Mouse (Mus musculus): Measurements from ENCODE around the gene Dennd1a. TPM values are rescaled to one million over a fixed set of nuclear protein-coding genes. Genes with fewer than 3 reads are reported as not detected.

The Dennd1a gene
- total RNA-seq, 2 experiments from 2014 or later: 25.3 to 26.2 TPM

DNA sequence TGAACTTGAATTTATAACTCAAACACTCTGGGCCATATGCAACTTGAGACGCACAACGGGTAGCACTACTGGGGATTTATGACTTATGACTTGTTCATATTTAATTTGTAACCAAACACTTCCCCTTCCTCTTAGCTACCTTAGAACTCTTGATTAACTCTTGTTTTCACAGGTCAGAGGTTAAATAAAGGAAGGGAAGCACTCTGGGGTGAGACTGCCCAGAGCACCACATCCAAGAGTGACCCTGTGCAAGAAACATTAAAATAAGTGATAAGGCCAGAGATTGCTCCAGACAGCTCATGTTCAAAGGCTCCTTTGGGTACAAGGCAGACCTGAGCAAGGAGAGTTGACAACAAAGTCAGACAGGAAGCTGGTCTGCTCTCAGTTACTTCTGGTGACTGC is 219.0 kb downstream of the Dennd1a start:
- intact Hi-C loops (cut with DNase I): no loop called here
- DNase-seq: no peak

DNA sequence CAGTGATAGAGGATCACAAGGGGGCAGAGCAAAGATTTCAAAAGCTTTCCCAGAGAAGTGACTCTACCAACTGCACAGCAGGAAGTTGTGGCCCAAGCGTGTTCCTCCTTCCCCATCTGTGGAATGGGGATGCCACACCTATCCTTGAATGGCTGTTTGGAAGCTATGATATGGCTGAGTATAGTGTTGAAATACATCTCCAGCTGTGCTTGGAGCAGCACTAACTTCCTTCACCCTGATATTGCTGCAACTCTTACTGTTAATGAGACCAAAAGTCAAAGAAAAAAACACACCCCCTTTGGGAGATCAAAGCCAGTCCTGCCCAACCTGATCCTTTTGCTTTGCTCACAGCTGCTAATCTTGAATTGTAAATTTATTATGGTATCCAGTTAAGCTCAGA is 221.3 kb downstream of the Dennd1a start:
- intact Hi-C loops (cut with DNase I): no loop called here
- no peak for DNase-seq

DNA sequence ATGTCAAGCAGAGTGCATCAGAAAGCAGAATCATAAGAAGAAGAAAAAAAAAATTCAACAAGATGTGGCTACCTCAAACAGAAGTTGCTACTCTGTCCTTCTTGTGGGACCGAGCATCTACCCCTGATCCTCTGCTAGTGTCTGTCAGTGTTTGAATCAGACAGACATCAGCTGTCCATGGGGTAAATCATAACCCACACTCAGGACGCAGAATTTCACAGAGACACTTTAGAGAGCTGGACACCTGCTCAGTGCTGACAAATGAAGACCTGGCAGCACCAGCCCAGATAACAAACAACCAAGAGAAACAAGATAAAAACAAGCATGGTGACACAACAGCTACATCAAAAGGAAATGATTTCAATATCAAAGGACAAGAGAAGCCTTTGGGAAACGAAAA is 222.9 kb downstream of the Dennd1a start:
- DNase-seq: no peak
- intact Hi-C loops (cut with DNase I): no loop called here

DNA sequence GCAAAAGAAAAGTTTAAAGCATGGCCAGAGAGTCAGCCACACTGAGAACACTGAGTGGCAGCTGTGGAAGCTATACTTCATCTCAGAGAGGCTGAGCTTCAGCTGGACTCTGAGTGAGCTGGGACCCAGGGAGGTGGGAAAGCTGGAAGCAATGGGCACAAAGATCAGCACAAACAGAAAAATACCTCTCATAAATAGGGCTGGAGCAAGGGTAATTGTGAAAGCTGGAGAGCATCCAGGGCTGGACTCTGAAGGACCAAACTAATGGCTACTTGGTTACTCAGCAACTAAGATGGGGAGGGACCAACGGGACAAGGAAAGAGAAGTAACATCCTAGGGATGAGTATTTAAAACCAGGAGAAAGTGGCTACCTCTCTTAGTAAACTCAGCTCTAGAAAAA is 225.0 kb downstream of the Dennd1a start:
- DNase-seq: no peak
- intact Hi-C loops (cut with DNase I): no loop called here

DNA sequence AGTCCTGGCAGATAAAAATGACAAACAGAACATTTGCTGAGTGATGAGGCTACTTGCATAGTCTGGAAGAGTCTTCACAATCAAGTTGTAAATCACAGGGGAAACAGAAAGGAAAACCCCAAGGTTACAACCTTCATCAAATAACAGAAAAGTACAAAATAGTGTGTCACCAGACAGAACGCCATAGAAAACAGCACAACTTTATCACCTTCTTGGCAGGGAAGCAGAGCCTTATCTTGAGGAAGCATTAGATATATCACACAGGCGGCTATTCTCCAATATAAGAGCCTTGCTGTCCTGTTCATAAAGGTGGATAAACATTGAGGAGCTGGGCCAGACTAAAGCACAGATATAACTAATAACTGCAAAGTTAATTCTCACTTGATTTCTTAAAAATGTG is 225.7 kb downstream of the Dennd1a start:
- intact Hi-C loops (cut with DNase I): no loop called here
- DNase-seq: no peak

DNA sequence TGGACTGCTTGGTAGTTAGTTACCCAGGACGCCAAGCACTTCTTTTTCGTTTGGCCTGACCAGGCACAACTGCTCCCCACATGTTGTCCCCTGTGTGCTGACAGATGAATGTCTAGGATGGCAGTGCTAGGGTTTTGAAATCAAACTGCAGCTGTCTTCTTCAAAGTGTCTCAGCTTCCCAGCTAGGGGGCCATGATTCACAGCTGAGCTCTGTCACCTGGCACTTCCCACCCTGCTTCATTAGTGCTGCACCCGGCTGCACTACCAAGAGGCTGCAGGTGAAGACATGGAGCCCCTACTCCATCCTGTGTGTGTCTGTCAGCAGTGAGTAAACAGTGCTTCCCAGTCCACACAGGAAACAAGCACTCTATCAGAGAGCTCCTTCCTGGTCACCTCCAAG is 234.8 kb downstream of the Dennd1a start:
- intact Hi-C loops (cut with DNase I): no loop called here
- no peak for DNase-seq

DNA sequence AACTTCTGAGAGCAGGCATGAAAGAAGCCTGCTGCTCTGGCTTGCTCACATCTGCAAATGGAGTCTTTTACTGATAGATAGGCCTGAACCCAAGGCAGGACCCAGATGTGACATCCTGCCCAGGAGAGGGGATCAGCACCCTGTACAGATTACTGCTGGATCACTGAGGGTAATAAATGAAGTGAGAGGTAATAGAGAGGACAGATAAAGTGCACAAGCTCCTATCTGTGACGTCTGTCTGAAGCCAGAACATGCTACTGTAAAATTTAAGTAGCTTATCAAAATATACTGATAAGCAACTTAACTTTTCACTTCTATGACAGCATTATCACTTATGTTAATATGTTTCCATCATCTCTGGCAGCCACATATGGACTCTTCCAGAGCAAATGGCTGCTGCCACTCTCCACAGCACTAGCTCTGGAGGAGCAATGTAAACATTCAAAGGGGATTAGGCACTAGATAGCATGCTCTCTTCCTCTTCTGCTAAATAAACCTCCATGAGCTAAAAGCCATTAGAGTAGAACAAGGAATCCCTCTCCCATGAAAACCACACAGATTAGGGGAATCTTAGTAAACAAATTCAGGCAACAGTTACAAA is 235.6 kb downstream of the Dennd1a start:
- intact Hi-C loops (cut with DNase I): no loop called here
- no peak for DNase-seq

DNA sequence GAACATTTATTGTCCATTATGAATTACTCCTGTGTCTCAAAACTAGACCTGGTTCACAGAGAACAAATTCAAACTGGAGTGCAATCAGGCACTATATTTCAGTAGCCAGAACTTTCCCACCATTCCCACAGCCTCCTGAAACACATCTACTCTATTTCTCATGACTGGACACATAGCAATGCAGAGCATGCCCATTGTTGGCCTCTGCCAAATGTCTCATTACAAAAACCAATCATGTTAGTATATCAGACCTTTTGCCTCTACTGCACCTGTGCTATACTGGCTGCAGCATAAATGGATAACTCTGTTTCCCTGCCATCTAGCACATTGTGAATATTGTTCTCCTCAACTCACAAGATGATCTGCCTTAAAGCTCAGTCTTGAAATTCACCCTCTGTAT is 238.2 kb downstream of the Dennd1a start:
- intact Hi-C loops (cut with DNase I): no loop called here
- DNase-seq: no peak

DNA sequence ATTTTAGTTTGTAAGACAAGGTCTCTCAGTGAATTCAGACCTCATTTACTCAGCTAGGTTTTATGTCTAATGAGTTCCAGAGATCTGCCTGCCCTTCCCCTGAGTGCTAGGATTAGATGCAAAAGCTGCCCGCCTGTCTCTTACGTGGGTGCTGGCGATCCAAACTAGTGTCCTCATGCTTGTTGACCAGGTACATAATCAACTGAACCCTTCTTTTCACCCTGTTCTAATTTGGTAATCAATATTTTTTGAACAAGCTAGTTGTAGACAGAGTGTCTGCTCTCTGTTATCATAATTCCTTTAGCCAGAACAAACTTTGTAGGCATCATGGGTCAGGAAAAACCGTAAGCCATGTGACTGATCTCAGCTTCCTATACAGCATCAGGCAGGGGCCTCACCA is 241.9 kb downstream of the Dennd1a start:
- intact Hi-C loops (cut with DNase I): no loop called here
- DNase-seq: no peak

DNA sequence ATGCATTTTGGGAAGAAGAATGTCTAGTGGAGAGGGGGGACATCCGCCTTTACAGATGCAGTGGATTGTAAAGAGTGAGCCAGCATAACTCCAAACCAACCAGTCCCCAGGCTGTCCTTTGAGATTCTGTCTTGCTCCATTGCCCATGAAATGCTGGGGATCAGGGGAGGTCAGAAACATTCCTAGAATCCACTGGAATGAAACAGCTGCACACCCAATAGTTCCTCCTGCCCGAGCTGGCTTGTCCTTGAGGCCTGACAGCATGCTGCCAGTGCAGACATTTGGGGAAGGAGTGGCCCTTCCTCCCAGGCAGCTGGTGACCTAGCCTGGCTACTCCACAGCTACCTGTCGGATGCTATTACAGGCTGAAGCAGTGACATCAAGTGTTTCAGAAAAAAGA is 246.3 kb downstream of the Dennd1a start:
- intact Hi-C loops (cut with DNase I): no loop called here
- no peak for DNase-seq

DNA sequence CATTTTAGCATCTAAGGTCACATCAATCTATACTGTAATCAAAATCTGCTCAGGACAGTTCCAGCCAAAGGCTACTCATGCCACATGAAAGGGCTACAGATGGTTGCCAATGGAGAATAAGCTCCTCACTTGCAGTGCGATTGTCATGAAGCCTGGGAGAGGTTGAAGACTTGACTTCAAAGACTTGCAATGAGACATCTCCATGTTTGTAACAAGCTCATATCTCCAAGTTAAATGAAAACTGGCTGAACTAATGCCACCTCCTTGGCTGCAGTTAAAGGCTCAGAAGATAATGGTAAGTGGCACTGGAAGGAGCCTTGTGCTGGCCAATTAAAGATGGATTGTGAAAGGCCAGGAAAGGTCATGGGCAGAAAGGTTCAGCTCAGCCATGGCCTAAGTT is 247.6 kb downstream of the Dennd1a start:
- intact Hi-C loops (cut with DNase I): no loop called here

DNA sequence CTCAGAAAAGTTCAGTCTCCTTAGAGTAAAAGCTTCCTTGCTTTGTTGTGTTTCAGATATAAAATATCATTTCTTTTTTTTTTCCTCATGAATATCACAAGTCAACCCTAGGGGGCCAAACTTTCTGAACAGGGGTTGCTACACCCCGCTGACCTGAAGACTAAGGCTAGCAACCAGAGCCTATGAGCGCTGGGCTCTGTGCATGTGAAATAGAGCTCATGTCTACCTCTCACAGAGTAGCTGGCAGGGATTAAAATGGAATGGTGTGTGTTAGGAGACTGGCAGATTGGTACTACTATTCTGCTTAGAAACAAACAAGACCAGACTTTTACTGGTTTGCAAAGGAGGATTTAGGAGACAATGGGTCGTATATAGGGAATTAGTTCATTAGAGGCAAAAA is 258.9 kb downstream of the Dennd1a start:
- no peak for DNase-seq
- intact Hi-C loops (cut with DNase I): no loop called here

More for the DNA sequence above, 247.6 kb downstream of the Dennd1a start:
- DNase-seq: no peak

DNA sequence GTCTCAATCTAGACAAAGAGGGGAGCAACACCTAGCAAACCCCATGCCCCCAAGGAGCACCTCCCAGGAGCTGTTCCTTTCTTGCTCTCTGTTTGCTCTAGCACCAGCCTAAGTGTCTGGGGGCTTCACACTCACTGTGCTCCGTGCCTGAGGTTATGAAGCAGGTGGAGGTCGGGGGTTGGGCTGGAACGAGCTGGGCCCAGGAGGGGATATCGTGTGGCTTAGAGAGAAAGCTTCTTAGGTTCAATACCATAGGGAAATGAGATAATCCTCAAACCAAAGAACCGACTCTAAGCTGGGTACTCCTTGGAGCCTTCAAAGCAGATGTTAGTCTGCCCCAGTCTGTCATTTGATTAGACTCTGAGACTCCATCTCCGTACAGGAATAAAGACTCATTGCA is 261.6 kb downstream of the Dennd1a start:
- no peak for DNase-seq
- intact Hi-C loops (cut with DNase I): no loop called here

DNA sequence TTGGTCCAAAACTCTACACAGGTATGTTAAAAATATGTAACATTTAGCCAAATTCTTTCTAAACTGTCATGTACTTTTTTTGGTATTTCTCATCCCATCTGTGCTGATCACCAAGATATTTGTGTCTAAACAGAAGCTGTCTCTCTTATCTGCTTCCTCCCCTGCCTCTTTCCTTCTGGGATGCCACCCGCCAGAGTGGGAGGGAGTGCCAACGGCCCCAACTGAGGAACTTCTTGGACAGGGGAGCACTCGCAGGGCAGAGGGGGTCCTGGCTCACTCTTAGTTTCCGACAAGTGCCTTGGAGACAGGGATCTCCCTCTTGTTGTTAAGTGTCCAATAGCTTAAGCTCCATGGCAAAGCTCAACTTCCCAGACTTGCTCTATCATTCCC is 263.5 kb downstream of the Dennd1a start:
- intact Hi-C loops (cut with DNase I): no loop called here
- no peak for DNase-seq

DNA sequence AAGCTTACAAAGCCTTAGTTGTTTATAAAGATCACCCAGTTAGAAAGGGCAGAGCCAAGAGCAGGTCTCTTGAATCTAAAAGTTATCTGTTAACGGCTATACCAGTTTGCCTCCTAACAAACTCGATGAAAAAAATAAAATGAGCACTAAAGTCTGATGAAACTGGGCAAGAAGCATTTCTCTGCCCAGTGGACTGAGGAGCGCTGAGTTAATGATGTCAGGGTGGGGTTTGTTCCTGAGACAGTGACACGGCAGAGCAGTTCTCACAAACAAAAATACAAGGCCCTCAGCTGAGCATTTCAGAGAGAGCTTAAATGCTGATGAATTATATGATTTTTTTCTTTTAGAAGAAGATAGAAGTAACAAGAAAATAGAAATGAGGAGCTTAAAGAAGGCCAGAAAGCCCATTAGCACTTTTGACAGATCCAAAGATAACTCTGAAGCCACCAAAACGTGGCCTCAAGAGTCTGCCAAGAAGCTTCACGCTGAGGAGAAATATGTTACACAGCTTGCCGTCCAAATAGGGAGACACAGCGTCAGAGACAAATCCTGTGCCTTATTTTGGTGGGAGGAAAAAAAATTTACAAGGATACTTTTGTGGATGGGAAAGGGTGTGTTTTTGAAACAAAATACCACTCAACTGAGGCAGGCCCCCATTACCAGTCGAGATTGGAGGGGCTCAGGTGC is 264.0 kb downstream of the Dennd1a start:
- no peak for DNase-seq
- intact Hi-C loops (cut with DNase I): no loop called here

DNA sequence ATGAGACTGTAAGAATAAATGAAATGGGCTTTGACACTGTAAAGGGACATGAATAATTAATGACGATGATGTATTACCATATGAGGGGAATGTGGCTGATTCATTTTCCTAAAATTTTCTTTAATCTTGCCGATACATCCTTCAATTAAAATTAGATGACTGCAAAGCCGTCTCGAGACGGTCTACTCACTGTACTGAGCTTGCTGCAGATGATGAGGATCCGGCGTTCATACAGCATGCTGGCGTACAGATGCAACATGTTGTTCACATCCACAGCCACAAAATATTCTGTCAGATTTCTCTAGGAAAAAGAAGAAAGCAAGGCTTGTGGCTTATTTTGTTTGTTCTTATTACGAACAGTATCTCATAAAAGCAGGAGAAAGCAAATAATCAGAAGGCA is 266.0 kb downstream of the Dennd1a start:
- no peak for DNase-seq
- intact Hi-C loops (cut with DNase I): no loop called here

DNA sequence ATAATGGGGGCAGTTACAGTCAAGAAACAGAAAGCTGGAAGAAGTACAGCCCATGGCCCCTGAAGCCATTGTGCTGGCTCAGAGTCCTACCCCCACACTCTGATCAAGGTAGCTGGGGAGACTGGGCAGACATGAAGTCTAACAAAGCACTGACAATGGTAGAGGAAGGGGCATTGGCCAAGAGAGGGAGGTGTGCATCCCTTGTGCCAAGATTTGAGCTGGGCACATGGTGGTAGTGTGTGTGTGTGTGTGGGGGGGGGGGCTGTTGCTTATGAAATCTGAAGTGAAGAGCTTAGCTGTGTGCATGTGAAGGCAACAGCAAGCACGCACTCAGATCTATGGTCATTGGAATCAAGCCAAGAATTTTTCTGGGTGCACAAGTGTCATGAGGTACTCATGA is 272.5 kb downstream of the Dennd1a start:
- intact Hi-C loops (cut with DNase I): no loop called here
- DNase-seq: no peak

DNA sequence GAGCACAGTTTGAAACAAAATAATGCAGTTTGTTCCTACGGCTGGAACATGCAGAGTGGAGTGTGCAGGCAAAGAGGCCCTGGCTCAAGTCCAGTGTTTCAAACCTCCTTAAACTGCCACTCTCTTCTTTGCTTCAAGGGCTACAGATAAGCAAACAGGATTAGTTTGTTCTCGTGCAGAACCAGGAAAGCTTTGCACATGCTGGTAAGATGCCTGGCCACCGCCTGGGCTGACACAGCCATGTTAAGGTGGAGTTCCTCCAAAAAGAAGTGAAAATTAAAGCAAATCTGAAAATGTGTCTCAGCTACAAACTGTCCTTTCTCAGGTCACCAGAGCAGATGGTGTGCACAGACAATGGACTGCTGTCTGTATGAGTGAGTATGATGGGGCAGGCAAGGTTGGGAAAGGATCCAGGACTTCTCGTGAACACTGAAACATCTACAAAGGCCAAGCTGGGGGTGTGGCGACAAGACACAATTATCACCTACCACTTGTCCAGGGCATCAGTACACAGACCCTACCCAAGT is 273.3 kb downstream of the Dennd1a start:
- peak; percentile 20 to 22 for DNase-seq
- intact Hi-C loops (cut with DNase I): no loop called here

DNA sequence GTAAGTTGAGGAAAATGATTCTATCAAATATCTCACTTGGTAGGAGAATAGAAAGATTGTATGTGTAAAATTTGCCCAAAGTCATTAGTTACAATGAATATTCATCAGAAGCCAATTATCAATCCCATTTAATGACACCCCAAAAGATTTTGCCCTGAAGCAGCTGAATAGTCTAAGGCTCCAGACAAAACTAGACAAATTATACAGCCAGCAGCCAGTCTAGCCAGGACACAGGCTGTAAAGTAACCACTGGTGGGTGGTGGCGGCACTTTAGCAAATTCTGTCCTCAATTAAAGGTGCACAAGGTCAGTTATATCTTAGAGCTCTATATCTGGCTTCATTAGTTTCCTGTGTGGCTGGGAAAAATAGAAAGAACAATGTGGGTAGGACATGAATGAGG is 280.0 kb downstream of the Dennd1a start:
- intact Hi-C loops (cut with DNase I): no loop called here
- no peak for DNase-seq

DNA sequence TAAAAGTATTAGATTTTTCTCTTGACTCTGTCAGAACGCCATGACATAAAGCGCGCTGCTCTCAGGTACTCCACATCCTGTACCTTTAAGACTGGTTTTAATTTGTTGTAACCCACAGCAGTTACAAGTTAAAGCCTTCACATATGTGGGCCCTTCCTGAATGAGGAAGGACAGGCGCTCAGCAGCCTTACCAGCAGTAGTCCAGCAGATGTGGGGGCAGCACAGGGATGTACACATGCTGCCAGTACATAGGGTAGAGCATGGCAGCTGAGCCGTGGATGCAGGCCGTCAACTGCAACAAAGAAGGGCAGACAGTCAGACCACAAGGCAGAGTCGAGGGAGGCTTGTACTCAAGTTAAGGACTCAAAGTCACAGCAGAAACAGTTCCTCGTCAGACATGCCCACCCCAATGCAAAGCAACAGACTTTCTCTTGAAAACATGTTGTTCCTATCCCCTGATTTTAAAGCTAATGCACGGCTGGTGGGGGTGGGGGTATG is 284.0 kb downstream of the Dennd1a start:
- DNase-seq: no peak
- intact Hi-C loops (cut with DNase I): no loop called here

DNA sequence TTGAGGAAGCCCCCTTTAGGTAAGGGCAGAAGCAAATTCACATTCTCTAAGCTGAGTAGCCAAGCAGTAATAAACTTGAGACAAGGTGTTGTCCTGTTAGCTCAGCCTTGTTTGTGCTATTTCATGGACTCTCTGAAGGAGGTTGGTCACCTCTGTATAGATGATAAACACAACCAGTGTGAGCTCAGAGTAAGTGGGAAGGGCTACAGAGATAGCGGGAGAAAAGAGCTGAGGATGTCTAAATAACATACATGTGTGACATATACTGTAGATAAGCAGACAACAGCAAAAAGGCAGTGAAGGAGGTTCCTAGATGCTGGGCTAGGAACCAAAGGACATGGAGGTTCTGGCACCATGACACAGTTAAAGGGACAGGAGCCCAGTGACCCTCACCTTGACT is 286.2 kb downstream of the Dennd1a start:
- intact Hi-C loops (cut with DNase I): no loop called here
- no peak for DNase-seq

DNA sequence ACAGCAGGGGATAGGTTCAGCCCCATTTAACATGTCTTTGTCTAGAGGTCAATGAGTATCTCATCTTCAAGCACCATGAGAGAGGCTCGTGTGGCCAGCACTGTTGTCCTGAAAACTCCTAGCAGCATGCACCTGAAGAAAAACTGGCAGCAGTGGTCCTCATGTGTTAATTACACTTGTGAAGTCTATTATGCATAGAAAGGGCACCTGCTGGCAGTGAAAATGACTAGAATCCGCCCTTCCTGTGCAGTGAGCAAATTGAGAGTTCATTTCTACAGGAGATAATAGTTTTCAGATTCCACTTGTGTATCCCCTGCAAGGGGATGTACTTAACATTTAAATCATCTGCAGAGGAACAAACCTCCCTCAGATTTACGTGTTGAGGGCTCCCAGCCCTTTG is 289.2 kb downstream of the Dennd1a start:
- intact Hi-C loops (cut with DNase I): no loop called here

More for the DNA sequence above, 289.2 kb downstream of the Dennd1a start:
- no peak for DNase-seq
